Mouse (Mus musculus) cortical plate, adult 2 months (tissue): Measurements from ENCODE around the gene Hist4h4.

Experiments used
- CTCF ChIP-seq: fragments of 200-500 bp; IDR thresholded peaks from 2 replicates; pipeline ENCODE4 v1.5.1; 2011; ENCODE audit warnings: mild to moderate bottlenecking, control low read depth, low read length; ENCODE audit not compliant: insufficient read depth; ENCODE audit errors: extremely low read depth
- POLR2A ChIP-seq: fragments of 200-500 bp; IDR thresholded peaks from 2 replicates; pipeline ENCODE4 v1.6.1; 2011; ENCODE audit warnings: mild to moderate bottlenecking, low read length, control low read depth; ENCODE audit not compliant: insufficient read depth; ENCODE audit errors: extremely low read depth

DNA sequence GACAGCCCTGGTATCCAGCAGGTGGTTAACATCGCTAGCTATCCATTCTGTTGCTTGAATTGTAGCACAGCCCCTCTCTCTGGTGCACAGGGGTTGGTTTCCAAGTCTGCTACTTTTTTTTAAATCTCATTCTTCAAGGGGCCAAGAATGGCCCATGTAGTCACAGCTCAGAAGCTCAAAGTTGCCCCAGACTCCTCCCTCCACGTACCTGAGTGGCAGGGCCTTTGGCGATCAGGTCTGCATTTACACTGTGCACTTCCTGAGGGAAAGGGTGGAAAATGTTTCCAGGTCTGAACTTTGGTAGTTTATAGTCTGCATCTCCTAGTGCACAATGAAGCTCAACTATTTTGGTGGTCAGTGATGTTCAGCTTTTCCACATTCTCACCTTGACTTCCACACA lies 43.1 kb upstream of the Hist4h4 start:
- no peak for TF ChIP-seq CTCF
- TF ChIP-seq POLR2A = no peak
